Mouse (Mus musculus) G1E (cell line): ENCODE data around the gene Zfp488.

Experiments
- CTCF ChIP-seq: IDR thresholded peaks from 2 replicates; pipeline ENCODE4 v1.5.1; 2012; ENCODE audit warnings: low read depth, low read length, inconsistent platforms, mixed read lengths
- GATA1 ChIP-seq: IDR thresholded peaks from 2 replicates; pipeline ENCODE4 v1.6.1; 2012; ENCODE audit warnings: borderline replicate concordance, low read length, inconsistent platforms, mixed read lengths
- GATA2 ChIP-seq: IDR thresholded peaks from 2 replicates; pipeline ENCODE4 v1.6.1; 2012; ENCODE audit warnings: low read depth, low read length, inconsistent platforms, borderline replicate concordance
- TAL1 ChIP-seq: conservative IDR thresholded peaks from 2 replicates; pipeline ENCODE4 v1.6.1; 2012; ENCODE audit warnings: low read depth, low read length, inconsistent platforms, mixed read lengths

- no peak for TF ChIP-seq CTCF
- no peak for TF ChIP-seq GATA2
- TF ChIP-seq GATA1: no peak
- no peak for TF ChIP-seq TAL1
Observed at GRCm38 (mm10) chr14:33940739-33941138, 37.8 kb downstream of the Zfp488 start, which contains the start of gene Gdf2.
